Mouse (Mus musculus) heart, postnatal 0 days (tissue): ENCODE results near the gene Cdv3. TPM values are rescaled to one million over a fixed set of nuclear protein-coding genes. Genes with fewer than 3 reads are reported as not detected.

ENCODE experiments used
- ATAC-seq: fragments of 200-750 bp; cut with Nextera tagmentation; 2 replicates; pipeline ENCODE4 v1.8.0; 2017; ENCODE audit warnings: low read depth, moderate number of reproducible peaks, moderate library complexity; ENCODE audit not compliant: insufficient read depth
- DNase-seq: peaks from one replicate; pipeline ENCODE4 v3.0.0-alpha.2; 2016; ENCODE audit warnings: low spot score
- H3K27ac ChIP-seq: fragments of 300-500 bp; sonication (generic); 2 replicates; pipeline ENCODE4 v1.5.1; 2014; ENCODE audit warnings: low read depth, mild to moderate bottlenecking
- H3K27me3 ChIP-seq: fragments of 300-500 bp; sonication (generic); 2 replicates; pipeline ENCODE4 v1.6.1; 2014; ENCODE audit warnings: low read length, mixed read lengths; ENCODE audit not compliant: control insufficient read depth, insufficient read depth
- H3K36me3 ChIP-seq: fragments of 300-500 bp; sonication (generic); replicated peaks from 2 replicates; pipeline ENCODE4 v1.6.1; 2014; ENCODE audit warnings: low read length, mixed read lengths; ENCODE audit not compliant: control insufficient read depth, insufficient read depth
- H3K4me1 ChIP-seq: fragments of 300-500 bp; sonication (generic); 2 replicates; pipeline ENCODE4 v1.6.1; 2014; ENCODE audit warnings: antibody characterized with exemption; ENCODE audit not compliant: control insufficient read depth, insufficient read depth
- H3K4me2 ChIP-seq: fragments of 300-500 bp; sonication (generic); 2 replicates; pipeline ENCODE4 v1.6.1; 2014; ENCODE audit warnings: low read depth, mild to moderate bottlenecking, low read length, moderate library complexity
- H3K4me3 ChIP-seq: fragments of 300-500 bp; sonication (generic); 2 replicates; pipeline ENCODE4 v1.5.1; 2014; ENCODE audit warnings: low read depth, low read length
- H3K9ac ChIP-seq: fragments of 300-500 bp; sonication (generic); replicated peaks from 2 replicates; pipeline ENCODE4 v1.6.1; 2014; ENCODE audit warnings: low read depth, low read length, mixed read lengths
- H3K9me3 ChIP-seq: fragments of 300-500 bp; sonication (generic); replicated peaks from 2 replicates; pipeline ENCODE4 v1.6.1; 2016; ENCODE audit warnings: low read length; ENCODE audit not compliant: control insufficient read depth
- CTCF ChIP-seq: IDR thresholded peaks from 2 replicates; pipeline ENCODE4 v1.5.1; 2016; ENCODE audit warnings: antibody characterized with exemption, control low read depth, low read depth
- EP300 ChIP-seq: IDR thresholded peaks from 2 replicates; pipeline ENCODE4 v1.6.1; 2016; ENCODE audit warnings: antibody characterized with exemption, low read depth
- WGBS: fragments of 180-500 bp; shearing (Covaris S2); extraction: QIAGEN DNeasy Blood & Tissue Kit; methylation state at CpG from one replicate; pipeline ENCODE4 v1.1.7; 2014; 5-methylcytosine and 5-hydroxymethylcytosine counted together
- polyA plus RNA-seq: library from polyadenylated mRNA; unstranded; fragments of >200 nt; fragmentation: Nextera tagmentation; extraction: Ambion mirVana; gene quantifications from 2 replicates; pipeline ENCODE4 v1.2.1, GENCODE M21; 2015
- total RNA-seq: library from RNA; depleted of rRNA; stranded (reverse); fragments of >200 nt; gene quantifications from 2 replicates; pipeline ENCODE4 v1.2.3, GENCODE M21; 2014; ENCODE audit warnings: low replicate concordance

Gene Cdv3
- total and polyA plus RNA-seq, 2 experiments from 2014 or later: 63.0 to 81.1 TPM

- WGBS: 59% methylated on average over 9 of the region's 9 CpGs
- Histone ChIP-seq H3K27me3 (no peaks in the 10 kb centered on the region), H3K4me1 (no peaks in the 10 kb centered on the region), H3K9me3 (no peaks in the 10 kb centered on the region), H3K4me2 (no peak overlapping the region), H3K27ac (no peak overlapping the region), H3K36me3 (no peaks in the 10 kb centered on the region), H3K9ac (no peak overlapping the region), H3K4me3 (no peak overlapping the region)
- no peak for TF ChIP-seq CTCF
- no peak for TF ChIP-seq EP300
- ATAC-seq (0 out of 2 replicates have a peak, but pooled peaks have one; percentile 36), DNase-seq (no peak)
Measured at GRCm38 (mm10) chr9:103379199-103379598, 13.6 kb upstream of the Cdv3 start.

GRCm38 (mm10) chr9:103378686-103379085, 13.0 kb upstream of the Cdv3 start:
- Histone ChIP-seq H3K4me2 (no peak overlapping the region), H3K4me1 (no peaks in the 10 kb centered on the region), H3K9me3 (no peaks in the 10 kb centered on the region), H3K9ac (no peak overlapping the region), H3K4me3 (no peak overlapping the region), H3K27ac (no peak overlapping the region), H3K27me3 (no peaks in the 10 kb centered on the region), H3K36me3 (no peaks in the 10 kb centered on the region)
- ATAC-seq (no peak), DNase-seq (no peak)
- TF ChIP-seq EP300 (no peak), CTCF (no peak)
- WGBS: 70% methylated on average over 10 of the region's 10 CpGs

DNA sequence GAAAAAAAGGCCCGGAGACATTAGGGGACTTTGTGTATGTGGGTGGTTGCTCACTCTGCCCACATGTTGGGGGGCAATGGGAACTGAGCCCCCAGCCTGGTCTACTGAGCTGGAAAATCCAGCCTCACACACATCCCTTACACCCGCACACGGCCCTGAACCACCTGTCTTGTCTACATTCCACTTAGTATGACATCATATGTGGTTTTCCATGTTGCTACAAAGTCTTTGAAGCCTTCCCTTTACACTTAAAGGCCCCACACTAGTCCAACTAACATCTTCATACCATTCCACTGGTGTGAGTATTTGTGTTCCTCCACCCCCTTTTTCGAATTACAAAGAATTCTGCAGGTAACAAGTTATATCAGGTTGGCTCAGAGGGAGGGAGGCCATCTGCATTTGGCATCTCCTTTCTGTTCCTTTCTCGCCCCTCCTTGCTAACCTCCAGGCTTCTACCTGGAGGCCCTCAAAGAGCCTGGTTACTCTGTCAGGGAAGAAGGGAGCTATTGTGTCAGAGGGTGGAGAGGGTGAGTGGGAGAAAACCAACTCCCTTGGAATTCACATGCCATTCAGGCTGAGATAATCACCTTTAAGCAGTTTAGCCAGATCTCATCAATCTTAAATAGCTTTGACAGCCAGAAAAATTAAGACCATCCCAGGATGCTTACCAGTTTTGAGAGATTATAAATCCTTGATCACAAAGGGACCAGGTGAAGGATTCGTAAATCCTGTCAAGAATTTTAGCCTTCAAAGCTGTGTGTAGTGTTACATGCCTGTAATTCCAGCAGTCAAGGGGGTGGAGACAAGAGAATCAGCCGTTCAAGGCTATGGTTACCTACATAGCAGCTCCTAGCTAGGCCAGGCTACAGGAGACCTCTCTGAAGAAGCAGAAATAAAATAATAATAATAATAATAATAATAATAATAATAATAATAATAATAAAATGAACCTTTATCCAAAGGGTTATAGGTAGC, 11.0 kb upstream of the Cdv3 start:
- Histone ChIP-seq H3K27me3 (no peaks in the 10 kb centered on the region), H3K4me2 (no peak overlapping the region), H3K4me3 (no peak overlapping the region), H3K27ac (no peak overlapping the region), H3K4me1 (no peaks in the 10 kb centered on the region), H3K9ac (no peak overlapping the region), H3K9me3 (no peaks in the 10 kb centered on the region), H3K36me3 (no peaks in the 10 kb centered on the region)
- no peak for DNase-seq
- TF ChIP-seq EP300 (no peak), CTCF (no peak)
- ATAC-seq: no peak
- 52% methylated on average over 7 of the region's 7 CpGs for WGBS

DNA sequence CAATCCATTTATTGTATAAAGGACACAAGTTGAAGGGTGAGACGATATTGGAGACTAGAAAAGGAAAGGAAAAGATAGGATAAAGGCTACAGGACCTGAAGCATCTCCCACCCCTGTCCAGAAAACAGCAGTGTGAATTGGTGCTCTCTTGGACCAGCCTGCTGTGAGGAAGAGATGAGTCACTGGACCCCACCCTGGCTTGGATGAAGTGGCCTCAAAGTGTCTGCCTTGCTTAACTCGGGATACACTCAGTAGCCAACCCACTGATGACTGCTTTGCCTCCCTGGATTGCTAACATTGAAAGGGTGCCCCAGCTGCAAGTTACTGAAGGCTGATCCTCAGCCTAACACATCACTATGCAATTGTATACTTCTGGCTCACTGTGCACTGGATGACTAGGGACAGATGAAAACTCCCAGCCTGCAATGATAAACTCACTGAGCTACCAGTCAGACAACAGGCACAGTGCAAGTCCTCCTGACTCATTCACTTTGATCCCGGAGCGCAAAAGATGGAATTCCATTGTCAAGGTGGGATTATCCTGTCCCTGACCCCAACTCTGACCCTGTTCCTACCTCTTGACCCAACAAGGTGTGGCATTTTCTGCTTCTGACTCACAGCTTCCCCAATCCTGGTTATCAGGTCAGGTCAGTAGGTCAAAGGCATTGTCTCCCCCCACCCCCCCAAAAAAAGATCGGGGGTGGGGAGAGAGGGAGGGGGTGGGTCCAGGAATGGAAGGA, 6.8 kb upstream of the Cdv3 start:
- no peak overlapping the region for H3K4me3 ChIP-seq
- DNase-seq: no peak
- no peaks in the 10 kb centered on the region for H3K9me3 ChIP-seq
- no peak overlapping the region for H3K9ac ChIP-seq
- ATAC-seq: no peak
- no peak overlapping the region for H3K4me2 ChIP-seq
- H3K27me3 ChIP-seq: no peaks in the 10 kb centered on the region
- 53% methylated on average over 5 of the region's 5 CpGs for WGBS
- H3K4me1 ChIP-seq: peaks cover 7% of the 10 kb centered on the region
- 0 out of 2 replicates have a peak, but pooled peaks cover 8% of the 10 kb centered on the region for H3K36me3 ChIP-seq
- no peak overlapping the region for H3K27ac ChIP-seq
- TF ChIP-seq CTCF: no peak
- TF ChIP-seq EP300: no peak

GRCm38 (mm10) chr9:103369951-103370350, 4.3 kb upstream of the Cdv3 start:
- WGBS: 24% methylated on average over 4 of the region's 4 CpGs
- Histone ChIP-seq H3K9ac (no peak overlapping the region), H3K27me3 (no peaks in the 10 kb centered on the region), H3K4me3 (no peak overlapping the region), H3K4me1 (peaks cover 22% of the 10 kb centered on the region), H3K4me2 (no peak overlapping the region), H3K27ac (peak overlapping the region; percentile 55), H3K9me3 (no peaks in the 10 kb centered on the region), H3K36me3 (0 out of 2 replicates have a peak, but pooled peaks cover 8% of the 10 kb centered on the region)
- ATAC-seq (no peak), DNase-seq (no peak)
- TF ChIP-seq EP300: no peak
- no peak for TF ChIP-seq CTCF
